Mouse (Mus musculus) small intestine, adult 2 months (tissue): Measurements from ENCODE around the gene Cacna2d3.

Experiments
- CTCF ChIP-seq: fragments of 200-500 bp; IDR thresholded peaks from 2 replicates; pipeline ENCODE4 v1.5.1; 2012; ENCODE audit warnings: low read depth, mild to moderate bottlenecking, control low read depth, inconsistent platforms, low read length, moderate library complexity, mixed read lengths; ENCODE audit not compliant: insufficient replicate concordance, insufficient read length; ENCODE audit errors: extremely low read depth
- POLR2A ChIP-seq: fragments of 200-500 bp; IDR thresholded peaks from 2 replicates; pipeline ENCODE4 v1.6.1; 2012; ENCODE audit warnings: low read depth, mild to moderate bottlenecking, control low read depth, inconsistent platforms, low read length, moderate library complexity

DNA sequence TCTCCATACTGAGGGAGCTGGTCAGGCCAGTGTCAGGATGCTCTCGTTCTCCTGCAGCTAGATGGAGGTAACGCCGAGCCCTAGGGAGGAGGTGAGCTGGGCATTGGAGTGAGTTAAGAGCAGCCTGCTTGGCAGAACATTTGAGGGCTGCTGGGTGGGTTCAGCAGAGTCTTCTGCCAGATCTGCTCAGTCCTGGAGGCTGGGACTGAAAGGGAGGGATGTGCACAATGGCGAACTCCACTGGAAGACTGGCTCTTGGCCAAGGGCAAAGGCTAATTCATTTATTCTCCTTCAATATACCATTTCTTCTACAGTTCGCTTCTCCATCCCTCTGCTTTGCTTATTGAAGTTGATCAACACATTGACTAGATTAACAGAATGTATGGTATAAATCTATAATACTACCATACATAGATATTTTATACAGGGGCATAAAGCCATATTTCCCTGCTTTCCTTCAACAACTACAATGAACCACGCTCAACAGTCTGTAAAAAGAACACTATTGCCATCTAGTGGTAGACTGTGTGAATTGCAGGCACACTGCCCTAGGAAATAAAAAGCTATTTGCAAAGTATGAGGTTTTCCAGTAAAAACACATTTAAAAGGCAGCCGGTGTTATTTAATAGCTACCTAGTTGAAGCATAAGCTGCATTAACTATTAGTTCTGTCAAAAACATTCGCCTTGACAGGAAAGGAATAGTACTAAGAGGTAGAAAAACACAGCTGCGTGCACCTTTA lies 611.1 kb downstream of the Cacna2d3 start:
- TF ChIP-seq CTCF, result no peak
- no peak for TF ChIP-seq POLR2A
